8 mouse cellular contexts compared by ENCODE assay signal in the genomic region with DNA sequence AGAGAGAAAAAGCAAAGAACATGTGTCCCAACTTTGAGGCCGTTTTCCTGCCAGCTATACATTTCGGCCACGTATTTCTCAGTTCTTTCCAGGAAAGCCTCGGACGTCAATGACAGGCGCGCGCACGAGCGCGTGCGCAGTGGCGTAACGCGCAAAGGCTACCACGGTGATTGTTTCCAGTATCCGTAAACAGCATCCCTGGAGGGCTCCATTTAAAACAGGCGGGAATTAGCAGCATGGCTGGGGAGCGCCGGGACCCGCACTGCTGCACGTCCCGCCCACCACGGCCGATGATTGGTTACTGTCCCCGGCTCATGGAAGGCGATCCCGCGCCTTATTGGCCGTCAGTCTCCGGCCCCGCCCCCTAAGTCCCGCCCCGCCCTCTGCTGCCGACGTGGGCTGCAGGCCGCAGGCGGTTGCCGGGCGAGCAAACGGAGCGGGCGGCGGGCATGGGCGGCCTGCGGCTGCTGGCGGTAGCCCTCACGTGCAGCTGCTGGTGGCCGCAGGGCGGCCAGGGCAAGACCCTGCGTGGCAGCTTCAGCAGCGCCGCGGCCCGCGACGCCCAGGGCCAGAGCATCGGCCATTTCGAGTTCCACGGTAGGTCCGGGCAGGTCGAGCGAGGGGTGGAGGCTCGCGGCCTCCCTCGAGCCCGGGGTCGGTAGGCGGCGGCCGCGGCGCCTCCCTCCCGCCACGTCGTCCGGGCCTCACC. TPM values are rescaled to one million over a fixed set of nuclear protein-coding genes. Genes with fewer than 3 reads are reported as not detected.
DNase-seq lines count a peak whose midpoint lies in the region; ATAC-seq lines count a peak whose summit lies in the region.

A gene (plus strand): TSS at position 415 of the 709 bp plus-strand sequence.

- DNase-seq in WW6 (ENCODE audit: low read depth, low spot score): peak; percentile 94
- DNase-seq in cerebellum, postnatal 4 days (ENCODE audit: low spot score in 2 of 2): peak; percentile 91 to 97
- DNase-seq in gastrocnemius, adult 18-20 months (ENCODE audit: low spot score): peak; percentile 96
- DNase-seq in left cerebral cortex, adult 18-20 months (ENCODE audit: low spot score in 2 of 2): peak; percentile 98
- peak; percentile 97 for DNase-seq in right cerebral cortex, adult 18-20 months
- peak; percentile 94 for DNase-seq in urinary bladder, postnatal 10 days (ENCODE audit: low spot score)

- no peaks in the 10 kb centered on the region for H3K27me3 ChIP-seq in hindbrain, embryonic 16.5 days (replicated peaks; ENCODE audit: control insufficient read depth, insufficient read depth, low read length)

- H3K9me3 ChIP-seq in hindbrain, embryonic 16.5 days (ENCODE audit: control insufficient read depth, low read length): no peaks in the 10 kb centered on the region

- under 1% methylated on average over 62 of the region's 77 CpGs for WGBS in hindbrain, embryonic 16.5 days
- WGBS in macrophage (ENCODE audit: missing documents): 1% methylated on average over 77 of the region's 77 CpGs

- H3K4me3 ChIP-seq in hindbrain, embryonic 16.5 days (ENCODE audit: low read length): peak within 1 kb of the TSS; percentile 69
- peak within 1 kb of the TSS; percentile 52 for H3K4me3 ChIP-seq in macrophage (ENCODE audit: inconsistent target)

- peak; percentile 97 for ATAC-seq in hindbrain, embryonic 16.5 days

- peaks cover 16% of the 10 kb centered on the region for H3K4me1 ChIP-seq in hindbrain, embryonic 16.5 days (ENCODE audit: control insufficient read depth, insufficient read depth, low read depth, low read length)

- H3K79me2 ChIP-seq in macrophage (ENCODE audit: inconsistent target): peaks cover 5% of the 10 kb centered on the region; the same call in 1 of the 2 replicates

- peaks cover 11% of the 10 kb centered on the region for H3K36me3 ChIP-seq in hindbrain, embryonic 16.5 days (ENCODE audit: control insufficient read depth, insufficient read depth, low read length)
- H3K36me3 ChIP-seq in macrophage (ENCODE audit: inconsistent target): peaks cover 10% of the 10 kb centered on the region; the same call in 1 of the 2 replicates

- peak within 1 kb of the TSS; percentile 93 for H3K4me2 ChIP-seq in hindbrain, embryonic 16.5 days (ENCODE audit: low read length)

- peak within 1 kb of the TSS; percentile 69 for H3K27ac ChIP-seq in hindbrain, embryonic 16.5 days (ENCODE audit: low read depth, low read length)
- no peak within 1 kb of the TSS for H3K27ac ChIP-seq in macrophage

- H3K9ac ChIP-seq in hindbrain, embryonic 16.5 days (ENCODE audit: low read depth, low read length): peak within 1 kb of the TSS; percentile 83

RNA-seq across cellular contexts. Expression of the gene that starts here (rescaled TPM):
- total RNA-seq in gastrocnemius, adult 18-20 months (2021): 10 to 100 TPM; 31.4 to 36.1 TPM
- polyA plus RNA-seq in hindbrain, embryonic 16.5 days (2015; fragmentation: Nextera tagmentation; extraction: Ambion mirVana): 49.4 and 49.8 TPM in 2 replicates
- 10 to 100 TPM; 28.6 to 30.2 TPM for total RNA-seq in left cerebral cortex, adult 18-20 months (2021)
- total RNA-seq in macrophage (2018; cell fraction: chromatin; rRNA removed): 10 to 100 TPM in 2 of 26 experiments, 1 to 10 TPM in 20, under 1 TPM in 3, not detected in 1; 0.58 to 10.7 (median 3.5) TPM
- 10 to 100 TPM in 14 of 26 experiments, 1 to 10 TPM in 12; 7.0 to 13.2 (median 10.4) TPM for total RNA-seq in macrophage (2018; cell fraction: cytosol; rRNA removed)
- total RNA-seq in macrophage (2018; cell fraction: nucleus; rRNA removed): 10 to 100 TPM in 4 of 26 experiments, 1 to 10 TPM in 22; 1.5 to 18.7 (median 7.1) TPM
- polyA plus RNA-seq in macrophage (2018): 5.3 to 18.8 TPM (median 9.8 TPM) in 3 replicates
